Mouse (Mus musculus): ENCODE data around the gene Setd3. TPM values are rescaled to one million over a fixed set of nuclear protein-coding genes. Genes with fewer than 3 reads are reported as not detected.
"Not testable (repeated sequence)": the region's sequence is repeated elsewhere in the genome, so short reads cannot be mapped to it uniquely, and the experiment has no call there.

The Setd3 gene
- polyA plus RNA-seq, 1 experiment from 2014 or later = 84.2 TPM

- no peak for TF ChIP-seq CTCF (IDR thresholded peaks at IDR 0.05)
- DNase-seq (ENCODE audit: low read depth, low spot score) (no peak), ATAC-seq (no peak)
- in situ Hi-C loops (cut with MboI; ENCODE audit: low pct_unique_long_range_greater_than_20kb) = no loop called here
- no peaks in the 10 kb centered on the region for H3K27me3 ChIP-seq
- POLR2A ChIA-PET = no interaction called here
- CTCF ChIA-PET = no interaction called here
These were observed 68.4 kb downstream of the Setd3 start for GRCm38 (mm10) chr12:108110674-108111073.

- no peak for TF ChIP-seq CTCF (IDR thresholded peaks at IDR 0.05)
- ChIA-PET POLR2A (no interaction called here), CTCF (no interaction called here)
- in situ Hi-C loops (cut with MboI; ENCODE audit: low pct_unique_long_range_greater_than_20kb) = no loop called here
- DNase-seq (ENCODE audit: low read depth, low spot score) = no peak
- H3K27me3 ChIP-seq = no peaks in the 10 kb centered on the region
- no peak for ATAC-seq
These were observed 69.4 kb downstream of the Setd3 start for GRCm38 (mm10) chr12:108109732-108110131.

GRCm38 (mm10) chr12:108108591-108108990 is 70.5 kb downstream of the Setd3 start:
- CTCF ChIA-PET = not testable (repeated sequence)

GRCm38 (mm10) chr12:108103292-108103691 is 75.8 kb downstream of the Setd3 start:
- POLR2A ChIA-PET = no interaction called here

More at GRCm38 (mm10) chr12:108108591-108108990, 70.5 kb downstream of the Setd3 start:
- ATAC-seq; DNase-seq (ENCODE audit: low read depth, low spot score); in situ Hi-C loops (cut with MboI; ENCODE audit: low pct_unique_long_range_greater_than_20kb); H3K27me3 ChIP-seq; POLR2A ChIA-PET: not testable (repeated sequence)

GRCm38 (mm10) chr12:108102119-108102518 is 77.0 kb downstream of the Setd3 start:
- ChIA-PET CTCF (no interaction called here), POLR2A (no interaction called here)
- no peak for DNase-seq (ENCODE audit: low read depth, low spot score)
- TF ChIP-seq CTCF (IDR thresholded peaks at IDR 0.05) = no peak
- no peak for ATAC-seq
- H3K27me3 ChIP-seq = no peaks in the 10 kb centered on the region
- in situ Hi-C loops (cut with MboI; ENCODE audit: low pct_unique_long_range_greater_than_20kb) = no loop called here

More at GRCm38 (mm10) chr12:108103292-108103691, 75.8 kb downstream of the Setd3 start:
- CTCF ChIA-PET = interaction anchor here (1.4 kb wide), 1 partner anchor 9 kb away, joined by 4 read pairs; no protein-coding TSS in a partner anchor
- in situ Hi-C loops (cut with MboI; ENCODE audit: low pct_unique_long_range_greater_than_20kb) = no loop called here
- TF ChIP-seq CTCF (IDR thresholded peaks at IDR 0.05) = no peak
- H3K27me3 ChIP-seq = no peaks in the 10 kb centered on the region
- ATAC-seq (no peak), DNase-seq (ENCODE audit: low read depth, low spot score) (no peak)

GRCm38 (mm10) chr12:108100181-108100580 is 78.9 kb downstream of the Setd3 start:
- no peak for TF ChIP-seq CTCF (IDR thresholded peaks at IDR 0.05)
- no peaks in the 10 kb centered on the region for H3K27me3 ChIP-seq
- no peak for DNase-seq (ENCODE audit: low read depth, low spot score)
- ChIA-PET POLR2A (no interaction called here), CTCF (interaction anchor here (0.8 kb wide), 1 partner anchor 9 kb away, joined by 3 read pairs; no protein-coding TSS in a partner anchor)
- ATAC-seq = no peak
- in situ Hi-C loops (cut with MboI; ENCODE audit: low pct_unique_long_range_greater_than_20kb) = no loop called here

- DNase-seq (ENCODE audit: low read depth, low spot score) (no peak), ATAC-seq (no peak)
- H3K27me3 ChIP-seq = no peaks in the 10 kb centered on the region
- in situ Hi-C loops (cut with MboI; ENCODE audit: low pct_unique_long_range_greater_than_20kb) = no loop called here
- CTCF ChIA-PET = no interaction called here
- TF ChIP-seq CTCF (IDR thresholded peaks at IDR 0.05) = no peak
- POLR2A ChIA-PET = no interaction called here
These were observed 80.7 kb downstream of the Setd3 start for GRCm38 (mm10) chr12:108098201-108098980.

- ChIA-PET CTCF (no interaction called here), POLR2A (no interaction called here)
- TF ChIP-seq CTCF (IDR thresholded peaks at IDR 0.05) = no peak
- no peak for ATAC-seq
- DNase-seq (ENCODE audit: low read depth, low spot score) = no peak
- in situ Hi-C loops (cut with MboI; ENCODE audit: low pct_unique_long_range_greater_than_20kb) = no loop called here
- no peaks in the 10 kb centered on the region for H3K27me3 ChIP-seq
These were observed 81.5 kb downstream of the Setd3 start for GRCm38 (mm10) chr12:108097643-108098042.

- in situ Hi-C loops (cut with MboI; ENCODE audit: low pct_unique_long_range_greater_than_20kb) = no loop called here
- no peak for DNase-seq (ENCODE audit: low read depth, low spot score)
- POLR2A ChIA-PET = interaction anchor here (0.5 kb wide), 1 partner anchor 189 kb away, joined by 3 read pairs; no protein-coding TSS in a partner anchor
These were observed 90.9 kb downstream of the Setd3 start for GRCm38 (mm10) chr12:108088253-108088652.

GRCm38 (mm10) chr12:108087489-108087888 is 91.6 kb downstream of the Setd3 start:
- ChIA-PET POLR2A (interaction anchor here (0.6 kb wide), 1 partner anchor 1114 kb away, joined by 3 read pairs; no protein-coding TSS in a partner anchor), CTCF (no interaction called here)
- no peak for DNase-seq (ENCODE audit: low read depth, low spot score)
- in situ Hi-C loops (cut with MboI; ENCODE audit: low pct_unique_long_range_greater_than_20kb) = no loop called here
- no peak for ATAC-seq
- TF ChIP-seq CTCF (IDR thresholded peaks at IDR 0.05) = no peak
- H3K27me3 ChIP-seq = no peaks in the 10 kb centered on the region

More at GRCm38 (mm10) chr12:108088253-108088652, 90.9 kb downstream of the Setd3 start:
- ATAC-seq = no peak
- CTCF ChIA-PET = no interaction called here
- H3K27me3 ChIP-seq = no peaks in the 10 kb centered on the region
- no peak for TF ChIP-seq CTCF (IDR thresholded peaks at IDR 0.05)

- in situ Hi-C loops (cut with MboI; ENCODE audit: low pct_unique_long_range_greater_than_20kb) = no loop called here
- ATAC-seq (peak; percentile 31), DNase-seq (ENCODE audit: low read depth, low spot score) (no peak)
- no peaks in the 10 kb centered on the region for H3K27me3 ChIP-seq
- no peak for TF ChIP-seq CTCF (IDR thresholded peaks at IDR 0.05)
- ChIA-PET CTCF (no interaction called here), POLR2A (no interaction called here)
These were observed 100.9 kb downstream of the Setd3 start for GRCm38 (mm10) chr12:108078122-108078752.

Data from Patski (cell line).